Mouse (Mus musculus): ENCODE results near the gene Snta1.

GRCm38 (mm10) chr2:154420942-154421731, 13.2 kb upstream of the Snta1 start:
- TF ChIP-seq CTCF (conservative IDR thresholded peaks at IDR 0.05; ENCODE audit: low read length) (no peak), POU5F1 (IDR thresholded peaks at IDR 0.05; ENCODE audit: borderline replicate concordance, low read length) (no peak), NANOG (IDR thresholded peaks at IDR 0.05; ENCODE audit: borderline replicate concordance, low read length) (no peak)

Data from E14TG2a.4 (cell line).